Mouse (Mus musculus) heart, embryonic 16.5 days (tissue): ENCODE results near the gene Efnb2. TPM values are rescaled to one million over a fixed set of nuclear protein-coding genes. Genes with fewer than 3 reads are reported as not detected.

Experiments used
- ATAC-seq: fragments of 200-750 bp; cut with Nextera tagmentation; replicated peaks from 2 replicates; pipeline ENCODE4 v1.8.0; 2017; ENCODE audit warnings: moderate number of reproducible peaks; ENCODE audit not compliant: insufficient read depth, low FRiP score; ENCODE audit errors: extremely low read depth
- H3K27ac ChIP-seq: fragments of 300-500 bp; sonication (generic); 2 replicates; pipeline ENCODE4 v1.5.1; 2014; ENCODE audit warnings: mild to moderate bottlenecking, low read length, control low read depth, moderate library complexity
- H3K27me3 ChIP-seq: fragments of 300-500 bp; sonication (generic); 2 replicates; pipeline ENCODE4 v1.6.1; 2014; ENCODE audit warnings: low read length, mixed read lengths; ENCODE audit not compliant: control insufficient read depth, insufficient read depth
- H3K36me3 ChIP-seq: fragments of 300-500 bp; sonication (generic); 2 replicates; pipeline ENCODE4 v1.6.1; 2014; ENCODE audit not compliant: control insufficient read depth, insufficient read depth
- H3K4me1 ChIP-seq: fragments of 300-500 bp; sonication (generic); 2 replicates; pipeline ENCODE4 v1.6.1; 2014; ENCODE audit warnings: low read length, mixed read lengths; ENCODE audit not compliant: control insufficient read depth, insufficient read depth
- H3K4me2 ChIP-seq: fragments of 300-500 bp; sonication (generic); 2 replicates; pipeline ENCODE4 v1.6.1; 2014; ENCODE audit warnings: low read depth, mild to moderate bottlenecking, control low read depth, low read length
- H3K4me3 ChIP-seq: fragments of 300-500 bp; sonication (generic); 2 replicates; pipeline ENCODE4 v1.5.1; 2014; ENCODE audit warnings: mild to moderate bottlenecking, control low read depth, low read length
- H3K9ac ChIP-seq: fragments of 300-500 bp; sonication (generic); 2 replicates; pipeline ENCODE4 v1.6.1; 2014; ENCODE audit warnings: low read length, control low read depth
- H3K9me3 ChIP-seq: fragments of 300-500 bp; sonication (generic); replicated peaks from 2 replicates; pipeline ENCODE4 v1.6.1; 2016; ENCODE audit warnings: low read length; ENCODE audit not compliant: control insufficient read depth
- WGBS: fragments of 180-500 bp; shearing (Covaris S2); extraction: QIAGEN DNeasy Blood & Tissue Kit; methylation state at CpG from one replicate; pipeline ENCODE4 v1.1.7; 2014; 5-methylcytosine and 5-hydroxymethylcytosine counted together
- polyA plus RNA-seq: library from polyadenylated mRNA; unstranded; fragments of >200 nt; fragmentation: Nextera tagmentation; extraction: Ambion mirVana; gene quantifications from 2 replicates; pipeline ENCODE4 v1.2.1, GENCODE M21; 2015

Gene Efnb2
- polyA plus RNA-seq, result 8.4 and 10.5 TPM in 2 replicates

DNA sequence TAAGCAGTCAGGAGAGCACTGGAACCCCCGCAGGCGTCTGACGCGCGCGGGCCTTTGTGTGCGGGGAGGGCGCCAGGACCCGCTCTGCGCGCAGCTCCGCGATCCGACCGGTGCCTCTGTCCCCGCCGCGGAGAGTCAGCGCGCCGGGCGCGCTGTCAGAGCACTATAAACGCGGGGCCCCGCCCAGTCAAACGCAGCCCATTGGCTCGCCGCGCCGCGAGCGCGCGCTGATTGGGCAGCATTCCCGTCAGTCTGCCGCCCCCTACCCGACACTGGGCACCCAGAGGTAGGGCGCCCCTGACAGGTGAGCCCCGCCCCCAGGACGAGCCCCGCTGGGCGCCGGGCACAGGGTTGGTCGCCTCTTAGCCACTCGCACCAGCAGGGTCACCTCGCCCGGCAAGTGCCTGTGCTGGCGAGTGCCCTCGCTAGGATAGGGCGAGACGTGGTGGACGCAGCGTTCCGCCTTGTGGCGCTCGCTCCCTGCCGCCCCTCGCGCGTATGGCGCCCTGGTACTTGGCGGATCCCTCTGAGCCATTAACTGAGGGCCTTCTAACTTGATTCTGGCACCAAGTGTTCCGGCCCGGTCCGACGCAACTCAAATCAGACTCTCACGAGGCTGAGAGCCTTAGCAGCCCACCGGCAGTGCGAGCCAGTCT, at the start of gene Efnb2:
Gene Efnb2 (minus strand): TSS at position 140 of the 656 bp plus-strand sequence.
- H3K4me2 ChIP-seq, result peak within 1 kb of the TSS; percentile 65
- no peaks in the 10 kb centered on the region for H3K36me3 ChIP-seq
- ATAC-seq, result peak; percentile 92
- H3K4me3 ChIP-seq, result peak within 1 kb of the TSS; percentile 82
- H3K4me1 ChIP-seq, result peaks cover 21% of the 10 kb centered on the region
- no peaks in the 10 kb centered on the region for H3K9me3 ChIP-seq
- H3K27me3 ChIP-seq, result no peaks in the 10 kb centered on the region
- WGBS, result under 1% methylated on average over 68 of the region's 70 CpGs
- peak within 1 kb of the TSS; percentile 92 for H3K9ac ChIP-seq
- H3K27ac ChIP-seq, result peak within 1 kb of the TSS; percentile 81

DNA sequence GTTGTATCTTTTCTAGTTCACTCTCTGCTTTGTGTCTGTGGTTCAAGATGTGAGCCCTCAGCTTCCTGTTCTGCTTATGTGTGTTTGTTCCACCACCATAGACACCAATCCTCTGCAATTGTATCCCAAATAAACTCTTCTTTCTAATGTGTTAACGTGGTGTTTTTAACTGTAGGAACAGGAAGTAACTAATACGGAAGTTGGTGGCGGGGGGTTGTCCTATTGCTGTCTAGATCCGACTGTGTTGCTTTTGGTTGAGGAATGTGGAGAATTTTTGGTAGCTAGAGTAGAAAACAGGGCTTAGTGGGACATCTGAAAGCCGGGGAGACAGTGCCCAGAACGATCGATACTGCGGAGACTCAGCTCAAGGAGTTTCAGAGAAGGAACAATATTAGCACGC, 43.8 kb upstream of the Efnb2 start:
- H3K4me1 ChIP-seq, result no peaks in the 10 kb centered on the region
- H3K27ac ChIP-seq, result no peak overlapping the region
- H3K27me3 ChIP-seq, result no peaks in the 10 kb centered on the region
- no peak for ATAC-seq
- no peak overlapping the region for H3K9ac ChIP-seq
- WGBS, result 54% methylated on average over 9 of the region's 9 CpGs
- H3K4me2 ChIP-seq, result no peak overlapping the region
- H3K9me3 ChIP-seq, result no peaks in the 10 kb centered on the region
- no peaks in the 10 kb centered on the region for H3K36me3 ChIP-seq
- H3K4me3 ChIP-seq, result no peak overlapping the region

DNA sequence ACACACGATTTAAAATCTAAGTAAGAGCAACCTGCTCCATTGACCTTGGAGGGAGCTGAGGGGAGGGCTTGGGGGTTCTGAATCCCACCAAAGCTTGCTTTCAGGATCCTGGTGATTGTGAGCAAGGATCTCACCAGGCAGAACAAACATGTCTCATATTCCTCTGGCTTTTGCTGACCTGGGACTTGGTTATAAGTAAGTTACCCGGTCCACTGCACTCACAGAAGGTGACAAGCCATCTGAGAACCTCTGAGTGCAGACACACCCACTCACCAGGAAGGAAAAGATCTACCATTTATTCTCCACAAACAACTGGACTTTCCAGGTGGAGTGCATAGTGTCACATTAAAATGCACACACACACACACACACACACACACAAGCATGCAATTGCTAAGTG, 42.6 kb upstream of the Efnb2 start:
- Histone ChIP-seq H3K4me2 (no peak overlapping the region), H3K36me3 (no peaks in the 10 kb centered on the region), H3K9me3 (no peaks in the 10 kb centered on the region), H3K27me3 (no peaks in the 10 kb centered on the region), H3K27ac (no peak overlapping the region), H3K9ac (no peak overlapping the region), H3K4me1 (no peaks in the 10 kb centered on the region), H3K4me3 (no peak overlapping the region)
- WGBS, result 63% methylated on average over 2 of the region's 2 CpGs
- no peak for ATAC-seq

DNA sequence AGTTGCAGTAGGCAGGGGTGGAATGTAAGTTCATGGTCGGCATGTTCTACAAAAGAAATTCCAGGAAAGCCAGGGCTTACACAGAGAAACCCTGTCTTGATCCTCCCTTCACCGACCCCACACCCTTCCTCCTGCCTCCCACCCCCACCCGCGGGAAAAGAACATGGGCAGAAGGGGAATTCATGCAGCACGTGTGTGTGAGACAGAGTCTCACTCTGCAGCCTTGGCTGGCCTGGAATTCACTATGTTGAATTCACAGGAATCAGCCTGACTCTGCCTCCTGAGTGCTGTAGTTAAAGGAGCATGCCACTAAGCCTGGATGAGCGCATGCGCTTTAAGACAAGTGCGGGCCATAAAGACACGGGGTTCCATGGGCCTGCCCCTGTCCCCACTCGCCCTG, 39.8 kb upstream of the Efnb2 start:
- no peak overlapping the region for H3K4me3 ChIP-seq
- H3K9ac ChIP-seq, result no peak overlapping the region
- no peaks in the 10 kb centered on the region for H3K4me1 ChIP-seq
- no peak overlapping the region for H3K27ac ChIP-seq
- no peaks in the 10 kb centered on the region for H3K36me3 ChIP-seq
- no peak overlapping the region for H3K4me2 ChIP-seq
- ATAC-seq, result no peak
- 87% methylated on average over 10 of the region's 10 CpGs for WGBS
- no peaks in the 10 kb centered on the region for H3K27me3 ChIP-seq
- no peaks in the 10 kb centered on the region for H3K9me3 ChIP-seq

DNA sequence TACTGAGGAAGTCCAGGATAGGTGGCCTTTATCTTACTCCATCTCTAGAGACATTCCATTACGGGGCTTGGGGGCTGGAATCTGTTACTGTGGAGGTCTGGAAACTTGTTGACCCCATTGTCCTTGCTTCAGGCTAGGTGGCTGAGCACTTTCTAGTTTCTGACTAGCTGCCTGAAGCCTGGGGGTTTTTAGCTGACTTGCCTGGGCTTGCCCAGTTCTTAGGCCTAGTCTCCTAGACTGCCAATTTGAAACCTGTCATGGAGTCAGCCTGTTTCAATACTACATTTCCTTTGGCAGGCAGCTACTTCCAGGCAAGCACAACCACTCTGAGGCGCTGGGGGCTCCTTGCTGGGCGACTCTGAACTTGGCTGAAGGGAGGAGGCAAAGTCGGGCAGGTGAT, 39.2 kb upstream of the Efnb2 start:
- H3K27me3 ChIP-seq, result no peaks in the 10 kb centered on the region
- H3K9me3 ChIP-seq, result no peaks in the 10 kb centered on the region
- no peaks in the 10 kb centered on the region for H3K36me3 ChIP-seq
- no peak overlapping the region for H3K4me3 ChIP-seq
- no peak overlapping the region for H3K9ac ChIP-seq
- H3K4me2 ChIP-seq, result no peak overlapping the region
- no peak overlapping the region for H3K27ac ChIP-seq
- H3K4me1 ChIP-seq, result no peaks in the 10 kb centered on the region
- WGBS, result 76% methylated on average over 4 of the region's 4 CpGs
- ATAC-seq, result no peak

DNA sequence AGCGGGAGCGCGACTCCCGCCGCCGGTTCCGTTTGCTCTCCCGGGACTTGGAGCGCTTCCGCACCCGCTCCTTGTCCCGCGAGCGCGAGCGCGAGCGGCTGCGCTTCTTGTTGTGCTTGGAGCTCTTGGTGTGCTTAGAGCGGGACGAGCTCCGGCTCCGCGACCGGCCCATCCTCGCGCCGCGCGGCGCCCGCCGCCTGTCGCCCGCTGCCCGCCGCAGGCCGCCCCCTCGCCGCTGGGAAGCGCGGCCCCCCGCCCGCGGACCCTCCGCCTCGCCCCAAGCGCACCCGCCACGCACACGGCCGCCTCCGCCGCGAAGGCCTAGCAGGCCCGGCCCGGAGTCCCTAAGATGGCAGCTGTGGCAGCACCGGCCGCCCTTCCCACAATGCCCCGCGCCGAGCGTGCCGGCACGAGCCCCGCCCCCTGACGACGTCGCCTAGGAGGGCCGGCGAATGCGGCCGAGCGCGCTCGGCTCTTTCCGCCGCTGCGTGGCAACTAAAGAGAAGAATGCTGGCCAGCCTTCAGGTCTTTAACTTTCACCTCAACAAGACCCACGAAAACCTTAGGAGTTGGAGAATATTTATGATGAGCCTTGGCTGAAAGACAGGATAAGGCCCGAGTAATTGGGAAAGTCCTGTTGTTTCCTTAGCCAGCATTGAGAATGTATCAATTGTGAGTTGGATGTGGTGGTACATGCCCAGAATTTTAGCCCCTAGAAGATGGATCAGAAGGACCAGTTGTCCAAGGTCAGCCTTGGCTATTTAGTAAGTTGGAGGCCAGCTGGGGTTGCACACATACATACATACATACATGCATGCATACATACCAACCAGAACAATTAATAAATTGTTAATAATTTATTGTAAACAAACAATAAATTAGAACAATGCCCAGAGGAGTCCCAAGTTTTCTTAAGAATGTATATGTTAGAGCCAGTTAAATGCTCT, 29.4 kb upstream of the Efnb2 start, which contains the start of gene Arglu1:
Gene Arglu1 (minus strand): TSS at position 376 of the 947 bp plus-strand sequence.
- Histone ChIP-seq H3K36me3 (no peaks in the 10 kb centered on the region), H3K9me3 (no peaks in the 10 kb centered on the region), H3K4me1 (peaks cover 35% of the 10 kb centered on the region), H3K27ac (peak within 1 kb of the TSS; percentile 95), H3K9ac (peak within 1 kb of the TSS; percentile 99), H3K27me3 (no peaks in the 10 kb centered on the region), H3K4me2 (peak within 1 kb of the TSS; percentile 89), H3K4me3 (peak within 1 kb of the TSS; percentile 82)
- peak; percentile 94 for ATAC-seq
- 1% methylated on average over 78 of the region's 81 CpGs for WGBS

DNA sequence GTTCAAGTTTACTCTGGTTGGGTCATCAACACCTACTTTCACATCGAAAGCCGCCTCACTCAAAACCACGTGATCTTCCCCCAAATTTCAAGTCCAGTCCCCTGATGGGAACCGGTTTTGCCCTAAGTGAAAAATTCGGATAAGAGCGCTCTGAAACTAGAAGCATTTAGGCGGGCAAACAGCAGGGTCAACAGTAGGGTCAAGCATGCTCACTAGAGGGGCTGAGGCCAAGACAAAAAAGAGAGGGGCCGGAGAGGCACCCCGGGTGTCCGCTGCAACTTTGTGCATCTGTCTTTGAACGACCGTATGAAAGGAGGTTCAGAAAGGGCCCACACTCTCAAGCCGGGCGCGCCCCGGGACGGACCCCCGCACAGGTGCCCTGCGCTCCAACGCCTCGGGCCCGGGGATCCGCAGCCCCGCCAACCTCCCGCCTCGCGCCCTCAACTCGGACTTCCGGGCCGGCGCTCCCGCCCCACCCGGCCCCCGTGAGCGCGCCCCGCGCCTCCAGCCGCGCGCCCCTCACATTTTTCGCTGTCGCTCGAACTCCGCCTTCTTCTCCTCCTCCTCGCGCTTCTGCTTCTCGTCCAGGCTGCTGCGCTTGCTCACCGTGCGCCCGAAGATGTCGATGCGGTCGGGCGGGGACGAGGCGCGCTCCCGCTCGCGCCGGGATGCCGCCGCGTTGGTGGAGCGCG, 28.6 kb upstream of the Efnb2 start:
- Histone ChIP-seq H3K4me1 (peaks cover 36% of the 10 kb centered on the region), H3K9ac (peak overlapping the region; percentile 99)

DNA sequence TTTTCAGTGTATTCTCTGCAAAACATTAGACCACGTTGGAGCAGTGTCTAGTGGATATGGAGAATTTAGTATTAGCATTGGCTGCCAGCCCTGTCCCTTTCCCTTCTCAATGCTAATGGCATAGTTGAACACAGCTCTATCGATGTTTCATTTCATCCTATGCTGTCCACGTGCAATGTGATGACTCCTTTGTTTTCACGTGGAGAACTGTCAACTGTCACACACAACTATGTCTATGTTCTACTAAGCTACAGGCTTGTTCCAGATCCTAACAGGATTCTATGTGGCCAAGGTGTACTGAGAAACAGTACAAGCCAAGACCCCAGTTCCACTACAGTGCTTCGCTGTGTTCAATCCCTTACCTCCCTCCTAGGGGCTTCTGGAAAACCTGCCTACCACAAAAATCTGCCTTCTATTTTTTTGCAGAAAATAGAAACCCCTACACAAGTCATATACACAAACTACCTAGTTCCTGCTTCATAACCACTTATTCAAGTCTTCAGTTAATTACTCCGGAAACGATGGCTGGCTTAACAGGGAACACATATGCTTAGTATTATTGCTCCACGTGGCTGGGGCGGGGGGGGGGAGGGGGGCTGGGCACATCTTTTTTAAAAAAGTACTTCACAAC, 27.9 kb upstream of the Efnb2 start:
- H3K27me3 ChIP-seq, result no peaks in the 10 kb centered on the region
- H3K27ac ChIP-seq, result peak overlapping the region; percentile 26
- WGBS, result 7% methylated on average over 9 of the region's 9 CpGs
- H3K4me1 ChIP-seq, result peaks cover 36% of the 10 kb centered on the region
- H3K4me3 ChIP-seq, result peak overlapping the region; percentile 82
- no peak for ATAC-seq
- H3K9me3 ChIP-seq, result no peaks in the 10 kb centered on the region
- peak overlapping the region; percentile 99 for H3K9ac ChIP-seq
- peak overlapping the region; percentile 89 for H3K4me2 ChIP-seq
- H3K36me3 ChIP-seq, result no peaks in the 10 kb centered on the region

More for the DNA sequence above, 28.6 kb upstream of the Efnb2 start:
- peak overlapping the region; percentile 82 for H3K4me3 ChIP-seq
- peak overlapping the region; percentile 89 for H3K4me2 ChIP-seq
- peak overlapping the region; percentile 95 for H3K27ac ChIP-seq
- H3K9me3 ChIP-seq, result no peaks in the 10 kb centered on the region
- no peaks in the 10 kb centered on the region for H3K36me3 ChIP-seq
- peak; percentile 71 for ATAC-seq
- H3K27me3 ChIP-seq, result no peaks in the 10 kb centered on the region
- WGBS, result under 1% methylated on average over 62 of the region's 68 CpGs
